Mouse (Mus musculus) ES-E14 (cell line): ENCODE measurements around the gene Itih5. TPM values are rescaled to one million over a fixed set of nuclear protein-coding genes. Genes with fewer than 3 reads are reported as not detected.

Experiments used
- DNase-seq: peaks from one replicate; pipeline ENCODE4 v3.0.0-alpha.2; 2013; ENCODE audit warnings: low read depth, low spot score
- H3K27ac ChIP-seq: 2 replicates; pipeline ENCODE4 v1.5.1; 2012; ENCODE audit warnings: low read depth, mild to moderate bottlenecking, low read length, moderate library complexity, mixed read lengths; ENCODE audit not compliant: poor library complexity, insufficient read depth, severe bottlenecking
- H3K36me3 ChIP-seq: 2 replicates; pipeline ENCODE4 v1.6.1; 2012; ENCODE audit warnings: mild to moderate bottlenecking, low read length, moderate library complexity, mixed read lengths; ENCODE audit not compliant: control insufficient read depth, poor library complexity, insufficient read depth, severe bottlenecking
- H3K4me1 ChIP-seq, 2 experiments: fragments of 150-350 bp in 1 of 2; sonication (generic) in 1 of 2; 2 replicates each; pipeline ENCODE4 v1.6.1; 2012; ENCODE audit warnings: low read length in 2 of 2, mild to moderate bottlenecking in 1 of 2, mixed read lengths in 1 of 2; ENCODE audit not compliant: control insufficient read depth in 2 of 2, insufficient read depth in 2 of 2, poor library complexity in 1 of 2
- H3K4me3 ChIP-seq, 2 experiments: fragments of 150-350 bp in 1 of 2; sonication (generic) in 1 of 2; 2 replicates each; pipeline ENCODE4 v1.5.1; 2012; ENCODE audit warnings: low read length in 2 of 2, low read depth in 1 of 2, mild to moderate bottlenecking in 1 of 2, mixed read lengths in 1 of 2; ENCODE audit not compliant: insufficient read depth in 1 of 2, poor library complexity in 1 of 2, severe bottlenecking in 1 of 2
- H3K9ac ChIP-seq: 2 replicates; pipeline ENCODE4 v1.6.1; 2012; ENCODE audit warnings: low read depth, mild to moderate bottlenecking, low read length, mixed read lengths; ENCODE audit not compliant: poor library complexity, insufficient read depth, severe bottlenecking
- H3K9me3 ChIP-seq: fragments of 150-350 bp; sonication (generic); 2 replicates; pipeline ENCODE4 v1.6.1; 2012; ENCODE audit warnings: low read depth, mild to moderate bottlenecking, low read length; ENCODE audit not compliant: control insufficient read depth, insufficient read depth
- CHD2 ChIP-seq: IDR thresholded peaks from 2 replicates; pipeline ENCODE4 v1.6.1; 2014; ENCODE audit warnings: mild to moderate bottlenecking, low read depth, low read length, inconsistent platforms
- HCFC1 ChIP-seq: IDR thresholded peaks from 2 replicates; pipeline ENCODE4 v1.6.1; 2012; ENCODE audit warnings: low read length, inconsistent platforms, borderline replicate concordance; ENCODE audit not compliant: insufficient read depth
- MAFK ChIP-seq: IDR thresholded peaks from 2 replicates; pipeline ENCODE4 v1.6.1; 2014; ENCODE audit warnings: mild to moderate bottlenecking, low read depth, low read length, inconsistent platforms; ENCODE audit not compliant: insufficient read depth
- ZC3H11A ChIP-seq: IDR thresholded peaks from 2 replicates; pipeline ENCODE4 v1.6.1; 2012; ENCODE audit warnings: low read depth, mild to moderate bottlenecking, inconsistent platforms, low read length, borderline replicate concordance
- ZNF384 ChIP-seq: IDR thresholded peaks from 2 replicates; pipeline ENCODE4 v1.6.1; 2012; ENCODE audit warnings: low read depth, low read length, inconsistent platforms
- in situ Hi-C, 2 experiments: fragments of 600-800 bp; cut with MboI; formaldehyde crosslinking; loops; one replicate each; pipeline ENCODE4 v1.15.1; 2025; ENCODE audit warnings: low sequenced_read_pairs in 2 of 2, inconsistent platforms in 1 of 2; ENCODE audit not compliant: unreplicated experiment in 2 of 2
- total RNA-seq: library from RNA; depleted of rRNA; stranded (reverse); fragments of 300-350 nt; gene quantifications from 2 replicates; pipeline ENCODE4 v1.2.3, GENCODE M21; 2012

Gene Itih5
- total RNA-seq, 1 experiment, result 0.76 TPM

- Histone ChIP-seq H3K4me1 (no peaks in the 10 kb centered on the region), H3K4me3 (no peak overlapping the region), H3K9ac (no peak overlapping the region), H3K27ac (no peak overlapping the region), H3K36me3 (no peaks in the 10 kb centered on the region), H3K9me3 (no peaks in the 10 kb centered on the region)
- DNase-seq, result no peak
- TF ChIP-seq ZC3H11A (no peak), HCFC1 (no peak), ZNF384 (no peak), MAFK (no peak), CHD2 (no peak)
- in situ Hi-C loops, result no loop called here
These were observed 8.6 kb downstream of the Itih5 start for GRCm38 (mm10) chr2:10162011-10162410.

DNA sequence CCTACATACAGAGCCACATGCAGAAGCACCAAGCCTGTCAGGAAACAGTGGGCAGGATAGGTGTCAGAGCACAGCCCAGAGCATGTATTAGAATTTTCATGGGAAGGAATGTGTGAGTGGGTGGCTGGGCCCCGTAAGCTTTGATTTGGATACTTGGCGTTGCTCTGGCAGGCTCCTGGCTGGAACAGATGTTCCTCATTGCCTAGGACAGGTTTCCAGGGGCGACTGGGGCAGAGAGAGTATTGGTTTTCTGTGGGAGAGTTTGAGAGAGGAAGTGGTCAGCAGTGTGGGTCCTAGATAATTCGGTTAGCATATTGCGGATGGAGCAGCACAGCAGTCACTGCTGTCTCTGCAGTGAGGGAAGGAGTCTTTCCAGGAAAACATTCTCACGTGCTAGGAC is 13.3 kb downstream of the Itih5 start:
- Histone ChIP-seq H3K4me1 (no peaks in the 10 kb centered on the region), H3K4me3 (no peak overlapping the region), H3K9me3 (no peaks in the 10 kb centered on the region), H3K36me3 (no peaks in the 10 kb centered on the region), H3K9ac (no peak overlapping the region), H3K27ac (no peak overlapping the region)
- in situ Hi-C loops, result no loop called here
- TF ChIP-seq ZC3H11A (no peak), ZNF384 (no peak), HCFC1 (no peak), CHD2 (no peak)
- no peak for DNase-seq

DNA sequence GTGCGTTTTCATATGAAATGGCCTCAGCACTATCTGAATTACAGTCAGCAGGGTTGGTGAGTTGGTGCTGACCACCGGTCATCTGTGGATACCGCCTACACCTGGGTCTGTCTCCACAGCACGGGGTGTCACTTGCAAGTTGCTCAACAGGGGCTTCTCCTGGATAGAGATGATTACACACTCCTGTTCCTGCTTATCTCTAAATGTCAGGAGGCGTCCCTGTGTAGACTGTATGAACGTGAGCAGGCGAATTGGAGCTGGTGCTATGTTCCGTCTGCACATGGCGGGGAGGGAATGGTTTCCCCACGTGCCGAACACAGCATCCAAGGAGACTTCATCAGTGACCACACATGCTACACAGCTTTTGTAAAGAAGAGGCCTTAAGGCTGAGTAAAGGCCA is 13.9 kb downstream of the Itih5 start:
- TF ChIP-seq ZC3H11A (no peak), ZNF384 (no peak), CHD2 (no peak), HCFC1 (no peak), MAFK (no peak)
- H3K4me1 ChIP-seq, result no peaks in the 10 kb centered on the region
- in situ Hi-C loops, result no loop called here
- no peak overlapping the region for H3K9ac ChIP-seq
- no peak overlapping the region for H3K4me3 ChIP-seq
- no peak overlapping the region for H3K27ac ChIP-seq
- H3K9me3 ChIP-seq, result no peaks in the 10 kb centered on the region
- H3K36me3 ChIP-seq, result no peaks in the 10 kb centered on the region
- DNase-seq, result no peak

GRCm38 (mm10) chr2:10168016-10168415 is 14.6 kb downstream of the Itih5 start:
- TF ChIP-seq ZC3H11A (no peak), HCFC1 (no peak), ZNF384 (no peak), CHD2 (no peak), MAFK (no peak)

DNA sequence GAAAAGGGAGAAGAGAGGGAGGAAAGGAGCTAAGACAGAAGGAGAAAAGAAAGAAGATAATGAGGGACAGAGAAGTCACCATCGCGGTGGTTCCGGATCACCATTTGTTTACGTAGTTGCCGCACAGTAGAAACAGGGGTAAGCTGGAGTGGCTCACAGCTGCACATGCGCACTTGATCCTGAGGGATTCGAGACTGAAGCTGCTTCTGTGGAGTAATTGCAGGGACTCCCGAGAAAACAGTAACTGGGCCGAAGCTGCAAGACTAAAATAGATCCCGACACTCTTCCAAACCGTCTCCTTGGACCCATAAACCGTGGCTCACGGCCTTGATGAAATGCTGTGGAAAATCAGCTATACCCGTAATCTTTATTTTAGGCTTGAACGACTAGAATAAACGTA is 16.6 kb downstream of the Itih5 start:
- TF ChIP-seq MAFK, result no peak
- no peak for TF ChIP-seq ZNF384
- no peak for TF ChIP-seq ZC3H11A
- TF ChIP-seq HCFC1, result no peak
- no peak for TF ChIP-seq CHD2
- no peaks in the 10 kb centered on the region for H3K36me3 ChIP-seq
- no peak overlapping the region for H3K9ac ChIP-seq

More at GRCm38 (mm10) chr2:10168016-10168415, 14.6 kb downstream of the Itih5 start:
- no peak overlapping the region for H3K9ac ChIP-seq
- no peaks in the 10 kb centered on the region for H3K36me3 ChIP-seq
- H3K4me1 ChIP-seq, result no peaks in the 10 kb centered on the region
- in situ Hi-C loops, result no loop called here
- H3K4me3 ChIP-seq, result no peak overlapping the region
- DNase-seq, result no peak
- no peak overlapping the region for H3K27ac ChIP-seq
- no peaks in the 10 kb centered on the region for H3K9me3 ChIP-seq

More for the DNA sequence above, 16.6 kb downstream of the Itih5 start:
- H3K9me3 ChIP-seq, result no peaks in the 10 kb centered on the region
- no peak overlapping the region for H3K27ac ChIP-seq
- in situ Hi-C loops, result no loop called here
- H3K4me3 ChIP-seq, result no peak overlapping the region
- no peak for DNase-seq
- no peaks in the 10 kb centered on the region for H3K4me1 ChIP-seq
